Mouse (Mus musculus) limb, embryonic 11.5 days (tissue): ENCODE results near the gene Ring1. TPM values are rescaled to one million over a fixed set of nuclear protein-coding genes. Genes with fewer than 3 reads are reported as not detected.
A peak's percentile ranks its signal among the peaks of the same experiment; 100 is the strongest.

Source experiments
- ATAC-seq: fragments of 200-750 bp; cut with Nextera tagmentation; 2 replicates; pipeline ENCODE4 v1.8.0; 2017; ENCODE audit warnings: low read depth; ENCODE audit not compliant: insufficient number of reproducible peaks, low FRiP score, low TSS enrichment
- DNase-seq: peaks from one replicate; pipeline ENCODE4 v3.0.0-alpha.2; 2015; ENCODE audit warnings: low spot score
- H3K27ac ChIP-seq: fragments of 300-500 bp; sonication (generic); replicated peaks from 2 replicates; pipeline ENCODE4 v1.5.1; 2014; ENCODE audit warnings: low read depth, mild to moderate bottlenecking, low read length
- H3K27me3 ChIP-seq: fragments of 300-500 bp; sonication (generic); 2 replicates; pipeline ENCODE4 v1.6.1; 2014; ENCODE audit warnings: mild to moderate bottlenecking, low read length, mixed read lengths; ENCODE audit not compliant: control insufficient read depth, insufficient read depth
- H3K36me3 ChIP-seq: fragments of 300-500 bp; sonication (generic); 2 replicates; pipeline ENCODE4 v1.6.1; 2014; ENCODE audit warnings: mild to moderate bottlenecking, low read length, moderate library complexity, mixed read lengths; ENCODE audit not compliant: control insufficient read depth, insufficient read depth
- H3K4me1 ChIP-seq: fragments of 300-500 bp; sonication (generic); 2 replicates; pipeline ENCODE4 v1.6.1; 2014; ENCODE audit warnings: low read length, mixed read lengths; ENCODE audit not compliant: control insufficient read depth, insufficient read depth
- H3K4me2 ChIP-seq: fragments of 300-500 bp; sonication (generic); 2 replicates; pipeline ENCODE4 v1.6.1; 2014; ENCODE audit warnings: low read depth, mild to moderate bottlenecking, moderate library complexity; ENCODE audit not compliant: severe bottlenecking
- H3K4me3 ChIP-seq: fragments of 300-500 bp; sonication (generic); 2 replicates; pipeline ENCODE4 v1.5.1; 2014; ENCODE audit warnings: low read depth, low read length
- H3K9ac ChIP-seq: fragments of 300-500 bp; sonication (generic); 2 replicates; pipeline ENCODE4 v1.6.1; 2014; ENCODE audit warnings: mild to moderate bottlenecking, low read length
- H3K9me3 ChIP-seq: fragments of 300-500 bp; sonication (generic); 2 replicates; pipeline ENCODE4 v1.6.1; 2016; ENCODE audit warnings: low read length; ENCODE audit not compliant: control insufficient read depth
- WGBS: fragments of 180-500 bp; shearing (Covaris S2); extraction: QIAGEN DNeasy Blood & Tissue Kit; methylation state at CpG from one replicate; pipeline ENCODE4 v1.1.7; 2014; 5-methylcytosine and 5-hydroxymethylcytosine counted together
- polyA plus RNA-seq: library from polyadenylated mRNA; unstranded; fragments of >200 nt; fragmentation: Nextera tagmentation; extraction: Ambion mirVana; gene quantifications from 2 replicates; pipeline ENCODE4 v1.2.1, GENCODE M21; 2014

The Ring1 gene
- polyA plus RNA-seq = 3.8 and 5.6 TPM in 2 replicates

GRCm38 (mm10) chr17:34024317-34024821 lies at the start of gene Ring1:
TSS of gene Ring1 (minus strand) at chr17:34024680.
- H3K4me1 ChIP-seq = peaks cover 42% of the 10 kb centered on the region
- ATAC-seq (peak; percentile 56), DNase-seq (peak; percentile 92)
- H3K4me3 ChIP-seq = peak within 1 kb of the TSS; percentile 93
- peaks cover 26% of the 10 kb centered on the region for H3K36me3 ChIP-seq
- H3K9ac ChIP-seq = peak within 1 kb of the TSS; percentile 91
- peak within 1 kb of the TSS; percentile 92 for H3K4me2 ChIP-seq
- WGBS = under 1% methylated on average over 48 of the region's 58 CpGs
- H3K9me3 ChIP-seq = 0 out of 2 replicates have a peak, but pooled peaks cover 3% of the 10 kb centered on the region
- peak within 1 kb of the TSS; percentile 86 for H3K27ac ChIP-seq
- H3K27me3 ChIP-seq = no peaks in the 10 kb centered on the region

- Histone ChIP-seq H3K9me3 (no peaks in the 10 kb centered on the region), H3K9ac (no peak overlapping the region), H3K27me3 (peaks cover 10% of the 10 kb centered on the region; the same call in 1 of the 2 replicates), H3K36me3 (no peaks in the 10 kb centered on the region), H3K4me1 (no peaks in the 10 kb centered on the region), H3K27ac (no peak overlapping the region), H3K4me3 (no peak overlapping the region), H3K4me2 (no peak overlapping the region)
- WGBS = 67% methylated on average over 5 of the region's 5 CpGs
- DNase-seq (no peak), ATAC-seq (no peak)
Measured at GRCm38 (mm10) chr17:34072091-34072490, 47.6 kb upstream of the Ring1 start.

- ATAC-seq = no peak
- Histone ChIP-seq H3K36me3 (no peaks in the 10 kb centered on the region), H3K9ac (no peak overlapping the region), H3K27me3 (no peaks in the 10 kb centered on the region), H3K4me1 (no peaks in the 10 kb centered on the region), H3K4me2 (no peak overlapping the region), H3K9me3 (no peaks in the 10 kb centered on the region), H3K4me3 (no peak overlapping the region), H3K27ac (no peak overlapping the region)
- 55% methylated on average over 3 of the region's 3 CpGs for WGBS
- no peak for DNase-seq
Measured at GRCm38 (mm10) chr17:34068864-34069263, 44.4 kb upstream of the Ring1 start.

GRCm38 (mm10) chr17:34057224-34057623 lies 32.7 kb upstream of the Ring1 start:
- Histone ChIP-seq H3K4me1 (no peaks in the 10 kb centered on the region), H3K27ac (no peak overlapping the region), H3K4me3 (no peak overlapping the region), H3K27me3 (no peaks in the 10 kb centered on the region), H3K9ac (no peak overlapping the region), H3K4me2 (no peak overlapping the region), H3K9me3 (no peaks in the 10 kb centered on the region), H3K36me3 (no peaks in the 10 kb centered on the region)
- no peak for ATAC-seq
- 73% methylated on average over 7 of the region's 7 CpGs for WGBS
- DNase-seq = no peak

- Histone ChIP-seq H3K9ac (no peak overlapping the region), H3K4me2 (no peak overlapping the region), H3K4me3 (no peak overlapping the region), H3K27me3 (no peaks in the 10 kb centered on the region), H3K9me3 (no peaks in the 10 kb centered on the region), H3K27ac (no peak overlapping the region), H3K36me3 (no peaks in the 10 kb centered on the region), H3K4me1 (no peaks in the 10 kb centered on the region)
- WGBS = 91% methylated on average over 5 of the region's 5 CpGs
- no peak for DNase-seq
- no peak for ATAC-seq
Measured at GRCm38 (mm10) chr17:34047404-34048050, 23.0 kb upstream of the Ring1 start.

- WGBS = 70% methylated on average over 14 of the region's 14 CpGs
- ATAC-seq = no peak
- DNase-seq = no peak
- Histone ChIP-seq H3K36me3 (no peaks in the 10 kb centered on the region), H3K27me3 (no peaks in the 10 kb centered on the region), H3K4me1 (peaks cover 7% of the 10 kb centered on the region), H3K9me3 (no peaks in the 10 kb centered on the region), H3K4me3 (no peak overlapping the region), H3K9ac (no peak overlapping the region), H3K4me2 (no peak overlapping the region), H3K27ac (no peak overlapping the region)
Measured at GRCm38 (mm10) chr17:34045941-34046340, 21.5 kb upstream of the Ring1 start.

GRCm38 (mm10) chr17:34039562-34040450 lies 15.3 kb upstream of the Ring1 start:
- Histone ChIP-seq H3K36me3 (peaks cover 18% of the 10 kb centered on the region), H3K27me3 (peaks cover 2% of the 10 kb centered on the region; the same call in 1 of the 2 replicates), H3K9ac (0 out of 2 replicates have a peak overlapping the region, but pooled peaks have one; percentile 2), H3K4me2 (peak overlapping the region; percentile 44), H3K4me1 (peaks cover 27% of the 10 kb centered on the region), H3K27ac (no peak overlapping the region), H3K4me3 (peak overlapping the region; percentile 12), H3K9me3 (no peaks in the 10 kb centered on the region)
- DNase-seq = peak; percentile 36
- WGBS = 29% methylated on average over 17 of the region's 17 CpGs
- ATAC-seq = no peak

GRCm38 (mm10) chr17:34038878-34039561 lies 14.5 kb upstream of the Ring1 start, which contains the start of gene Col11a2:
TSS of gene Col11a2 (plus strand) at chr17:34039437.
- H3K9ac ChIP-seq = 0 out of 2 replicates have a peak within 1 kb of the TSS, but pooled peaks have one; percentile 7
- H3K27me3 ChIP-seq = peaks cover 2% of the 10 kb centered on the region; the same call in 1 of the 2 replicates
- peaks cover 18% of the 10 kb centered on the region for H3K36me3 ChIP-seq
- ATAC-seq (peak; percentile 7; the same call in 1 of the 2 replicates), DNase-seq (no peak)
- peaks cover 27% of the 10 kb centered on the region for H3K4me1 ChIP-seq
- no peaks in the 10 kb centered on the region for H3K9me3 ChIP-seq
- H3K27ac ChIP-seq = no peak within 1 kb of the TSS
- peak within 1 kb of the TSS; percentile 12 for H3K4me3 ChIP-seq
- peak within 1 kb of the TSS; percentile 44 for H3K4me2 ChIP-seq
- WGBS = 7% methylated on average over 28 of the region's 28 CpGs
